Mouse (Mus musculus) midbrain, embryonic 14.5 days (tissue): ENCODE measurements around the gene Sfxn5. TPM values are rescaled to one million over a fixed set of nuclear protein-coding genes. Genes with fewer than 3 reads are reported as not detected.

Experiments used
- ATAC-seq: fragments of 200-750 bp; cut with Nextera tagmentation; 2 replicates; pipeline ENCODE4 v1.8.0; 2017; ENCODE audit warnings: moderate number of reproducible peaks, moderate library complexity; ENCODE audit not compliant: low FRiP score, low TSS enrichment
- DNase-seq: peaks from one replicate; pipeline ENCODE4 v3.0.0-alpha.2; 2015
- H3K27ac ChIP-seq: fragments of 300-500 bp; sonication (generic); replicated peaks from 2 replicates; pipeline ENCODE4 v1.5.1; 2014; ENCODE audit warnings: mild to moderate bottlenecking, low read depth, low read length, moderate library complexity
- H3K27me3 ChIP-seq: fragments of 300-500 bp; sonication (generic); 2 replicates; pipeline ENCODE4 v1.6.1; 2014; ENCODE audit warnings: low read length, control low read depth, mixed read lengths; ENCODE audit not compliant: control insufficient read depth, insufficient read depth
- H3K36me3 ChIP-seq: fragments of 300-500 bp; sonication (generic); 2 replicates; pipeline ENCODE4 v1.6.1; 2014; ENCODE audit warnings: low read length, control low read depth; ENCODE audit not compliant: control insufficient read depth, insufficient read depth
- H3K4me1 ChIP-seq: fragments of 300-500 bp; sonication (generic); 2 replicates; pipeline ENCODE4 v1.6.1; 2014; ENCODE audit warnings: mild to moderate bottlenecking, antibody characterized with exemption, low read length, control low read depth; ENCODE audit not compliant: control insufficient read depth, insufficient read depth
- H3K4me2 ChIP-seq: fragments of 300-500 bp; sonication (generic); 2 replicates; pipeline ENCODE4 v1.6.1; 2014; ENCODE audit warnings: mild to moderate bottlenecking, low read length, moderate library complexity
- H3K4me3 ChIP-seq: fragments of 300-500 bp; sonication (generic); replicated peaks from 2 replicates; pipeline ENCODE4 v1.5.1; 2014; ENCODE audit warnings: low read depth, low read length
- H3K9ac ChIP-seq: fragments of 300-500 bp; sonication (generic); replicated peaks from 2 replicates; pipeline ENCODE4 v1.6.1; 2014; ENCODE audit warnings: mild to moderate bottlenecking, low read length, moderate library complexity
- H3K9me3 ChIP-seq: fragments of 300-500 bp; sonication (generic); 2 replicates; pipeline ENCODE4 v1.6.1; 2016; ENCODE audit warnings: low read length, control low read depth, mixed read lengths; ENCODE audit not compliant: control insufficient read depth
- WGBS: fragments of 180-500 bp; shearing (Covaris S2); extraction: QIAGEN DNeasy Blood & Tissue Kit; methylation state at CpG from one replicate; pipeline ENCODE4 v1.1.7; 2014; 5-methylcytosine and 5-hydroxymethylcytosine counted together
- polyA plus RNA-seq: library from polyadenylated mRNA; unstranded; fragments of >200 nt; fragmentation: Nextera tagmentation; extraction: Ambion mirVana; gene quantifications from 2 replicates; pipeline ENCODE4 v1.2.1, GENCODE M21; 2014

Gene Sfxn5
- polyA plus RNA-seq, 1 experiment from 2014 or later, result 15.6 TPM

GRCm38 (mm10) chr6:85250811-85251241, 82.4 kb downstream of the Sfxn5 start:
- H3K9me3 ChIP-seq, result no peaks in the 10 kb centered on the region
- no peaks in the 10 kb centered on the region for H3K27me3 ChIP-seq
- H3K4me1 ChIP-seq, result no peaks in the 10 kb centered on the region
- H3K27ac ChIP-seq, result no peak overlapping the region
- H3K4me3 ChIP-seq, result no peak overlapping the region
- H3K4me2 ChIP-seq, result no peak overlapping the region
- ATAC-seq, result no peak
- H3K36me3 ChIP-seq, result no peaks in the 10 kb centered on the region
- no peak overlapping the region for H3K9ac ChIP-seq
- no peak for DNase-seq
- WGBS, result 38% methylated on average over 6 of the region's 6 CpGs

GRCm38 (mm10) chr6:85249821-85250220, 83.4 kb downstream of the Sfxn5 start:
- ATAC-seq (no peak), DNase-seq (no peak)
- H3K4me1 ChIP-seq, result no peaks in the 10 kb centered on the region
- no peak overlapping the region for H3K9ac ChIP-seq
- H3K27ac ChIP-seq, result no peak overlapping the region
- H3K4me2 ChIP-seq, result no peak overlapping the region
- WGBS, result 69% methylated on average over 9 of the region's 9 CpGs
- no peaks in the 10 kb centered on the region for H3K27me3 ChIP-seq
- H3K9me3 ChIP-seq, result peaks cover 6% of the 10 kb centered on the region; the same call in 1 of the 2 replicates
- H3K36me3 ChIP-seq, result no peaks in the 10 kb centered on the region
- no peak overlapping the region for H3K4me3 ChIP-seq

- Histone ChIP-seq H3K27me3 (no peaks in the 10 kb centered on the region), H3K4me1 (no peaks in the 10 kb centered on the region), H3K9me3 (no peaks in the 10 kb centered on the region), H3K4me3 (no peak overlapping the region), H3K4me2 (no peak overlapping the region), H3K27ac (no peak overlapping the region), H3K36me3 (no peaks in the 10 kb centered on the region), H3K9ac (no peak overlapping the region)
- no peak for ATAC-seq
- WGBS, result 5% methylated on average over 4 of the region's 4 CpGs
- DNase-seq, result peak; percentile 77
Measured at GRCm38 (mm10) chr6:85239044-85239489, 94.2 kb downstream of the Sfxn5 start.

- no peak overlapping the region for H3K4me2 ChIP-seq
- no peaks in the 10 kb centered on the region for H3K4me1 ChIP-seq
- H3K36me3 ChIP-seq, result no peaks in the 10 kb centered on the region
- no peak overlapping the region for H3K27ac ChIP-seq
- no peak overlapping the region for H3K4me3 ChIP-seq
- H3K9me3 ChIP-seq, result no peaks in the 10 kb centered on the region
- no peaks in the 10 kb centered on the region for H3K27me3 ChIP-seq
- H3K9ac ChIP-seq, result no peak overlapping the region
- WGBS, result 51% methylated on average over 10 of the region's 10 CpGs
- no peak for DNase-seq
- no peak; the same call in 1 of the 2 replicates for ATAC-seq
Measured at GRCm38 (mm10) chr6:85237595-85238337, 95.5 kb downstream of the Sfxn5 start.

DNA sequence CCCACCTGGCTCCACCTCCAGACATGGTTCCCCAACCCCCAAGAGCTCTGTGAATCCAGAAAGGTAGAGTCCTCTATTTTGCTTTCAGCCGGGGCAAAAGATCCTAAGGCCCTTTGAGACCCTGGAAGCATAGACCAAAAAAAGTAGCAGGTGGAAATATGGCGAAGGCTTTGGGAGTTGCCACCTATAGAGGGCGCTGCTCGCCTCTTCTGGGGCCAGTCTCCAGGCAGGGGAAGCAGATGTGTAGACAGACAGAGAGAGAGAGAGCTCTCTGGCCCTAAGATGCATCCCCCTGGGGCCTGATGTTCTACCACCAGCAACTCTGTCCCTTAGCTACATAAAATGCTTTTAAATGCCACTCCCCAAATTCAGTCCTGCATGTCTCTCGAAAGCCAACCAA, 96.2 kb downstream of the Sfxn5 start:
- no peaks in the 10 kb centered on the region for H3K9me3 ChIP-seq
- WGBS, result 44% methylated on average over 5 of the region's 5 CpGs
- no peak overlapping the region for H3K27ac ChIP-seq
- H3K4me1 ChIP-seq, result no peaks in the 10 kb centered on the region
- no peaks in the 10 kb centered on the region for H3K36me3 ChIP-seq
- no peak overlapping the region for H3K4me2 ChIP-seq
- DNase-seq (no peak), ATAC-seq (no peak)
- no peaks in the 10 kb centered on the region for H3K27me3 ChIP-seq
- no peak overlapping the region for H3K9ac ChIP-seq
- H3K4me3 ChIP-seq, result no peak overlapping the region

DNA sequence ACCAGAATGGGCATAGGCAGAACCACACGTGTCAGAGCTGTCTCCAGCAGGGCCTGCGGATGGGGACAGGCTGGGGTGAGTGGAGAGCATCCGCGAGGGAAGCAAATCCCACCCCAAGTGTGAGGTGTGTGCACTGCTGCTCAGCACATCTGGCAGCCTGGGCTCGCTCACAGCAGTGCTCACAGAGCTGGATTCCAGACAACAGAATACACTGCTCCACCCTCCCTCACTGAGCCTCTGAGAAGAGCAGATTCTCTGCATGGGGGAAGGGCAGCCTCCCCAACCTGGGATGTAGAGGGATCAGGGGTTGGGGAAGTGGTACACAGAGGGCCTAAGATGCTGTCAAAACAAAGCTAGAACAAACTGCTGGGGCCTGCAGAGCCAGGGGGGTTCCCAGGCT, 98.4 kb downstream of the Sfxn5 start:
- no peak overlapping the region for H3K4me2 ChIP-seq

GRCm38 (mm10) chr6:85232836-85233623, 100.2 kb downstream of the Sfxn5 start:
- Histone ChIP-seq H3K4me1 (peaks cover 4% of the 10 kb centered on the region), H3K36me3 (no peaks in the 10 kb centered on the region), H3K9me3 (no peaks in the 10 kb centered on the region), H3K27ac (no peak overlapping the region), H3K4me3 (no peak overlapping the region), H3K9ac (no peak overlapping the region), H3K27me3 (no peaks in the 10 kb centered on the region), H3K4me2 (no peak overlapping the region)
- ATAC-seq, result no peak
- 45% methylated on average over 7 of the region's 7 CpGs for WGBS
- DNase-seq, result no peak

More for the DNA sequence above, 98.4 kb downstream of the Sfxn5 start:
- no peak overlapping the region for H3K4me3 ChIP-seq
- H3K27me3 ChIP-seq, result no peaks in the 10 kb centered on the region
- H3K9me3 ChIP-seq, result no peaks in the 10 kb centered on the region
- no peaks in the 10 kb centered on the region for H3K36me3 ChIP-seq
- peaks cover 4% of the 10 kb centered on the region for H3K4me1 ChIP-seq
- DNase-seq (no peak), ATAC-seq (no peak)
- H3K27ac ChIP-seq, result no peak overlapping the region
- 22% methylated on average over 5 of the region's 5 CpGs for WGBS
- H3K9ac ChIP-seq, result no peak overlapping the region; the same call in 1 of the 2 replicates

- WGBS, result 28% methylated on average over 4 of the region's 4 CpGs
- ATAC-seq (no peak), DNase-seq (no peak)
- H3K9ac ChIP-seq, result no peak overlapping the region
- no peak overlapping the region for H3K4me3 ChIP-seq
- H3K9me3 ChIP-seq, result no peaks in the 10 kb centered on the region
- H3K27ac ChIP-seq, result no peak overlapping the region
- H3K4me2 ChIP-seq, result no peak overlapping the region
- no peaks in the 10 kb centered on the region for H3K36me3 ChIP-seq
- peaks cover 4% of the 10 kb centered on the region for H3K4me1 ChIP-seq
- no peaks in the 10 kb centered on the region for H3K27me3 ChIP-seq
Measured at GRCm38 (mm10) chr6:85232045-85232444, 101.2 kb downstream of the Sfxn5 start.
